Mouse (Mus musculus) hindbrain, postnatal 0 days (tissue): ENCODE data around the gene Gm7861. TPM values are rescaled to one million over a fixed set of nuclear protein-coding genes. Genes with fewer than 3 reads are reported as not detected.
"Not testable (repeated sequence)": the region's sequence is repeated elsewhere in the genome, so short reads cannot be mapped to it uniquely, and the experiment has no call there.

Experiments
- ATAC-seq: fragments of 200-750 bp; cut with Nextera tagmentation; 2 replicates; pipeline ENCODE4 v1.8.0; 2017; ENCODE audit warnings: mild to moderate bottlenecking, moderate TSS enrichment, moderate library complexity
- DNase-seq: peaks from one replicate; pipeline ENCODE4 v3.0.0-alpha.2; 2015; ENCODE audit warnings: low spot score
- H3K27ac ChIP-seq: fragments of 300-500 bp; sonication (generic); 2 replicates; pipeline ENCODE4 v1.5.1; 2014; ENCODE audit warnings: mild to moderate bottlenecking
- H3K27me3 ChIP-seq: fragments of 300-500 bp; sonication (generic); 2 replicates; pipeline ENCODE4 v1.6.1; 2014; ENCODE audit warnings: low read length, mixed read lengths; ENCODE audit not compliant: insufficient read depth
- H3K36me3 ChIP-seq: fragments of 300-500 bp; sonication (generic); 2 replicates; pipeline ENCODE4 v1.6.1; 2014; ENCODE audit warnings: low read length, mixed read lengths; ENCODE audit not compliant: insufficient read depth
- H3K4me1 ChIP-seq: fragments of 300-500 bp; sonication (generic); 2 replicates; pipeline ENCODE4 v1.6.1; 2014; ENCODE audit warnings: antibody characterized with exemption, low read length, mixed read lengths; ENCODE audit not compliant: insufficient read depth
- H3K4me2 ChIP-seq: fragments of 300-500 bp; sonication (generic); 2 replicates; pipeline ENCODE4 v1.6.1; 2014; ENCODE audit warnings: low read depth, mild to moderate bottlenecking, low read length, moderate library complexity, mixed read lengths
- H3K4me3 ChIP-seq: fragments of 300-500 bp; sonication (generic); 2 replicates; pipeline ENCODE4 v1.5.1; 2014; ENCODE audit warnings: low read length
- H3K9ac ChIP-seq: fragments of 300-500 bp; sonication (generic); replicated peaks from 2 replicates; pipeline ENCODE4 v1.6.1; 2014; ENCODE audit warnings: mild to moderate bottlenecking, low read length, moderate library complexity, mixed read lengths
- H3K9me3 ChIP-seq: fragments of 300-500 bp; sonication (generic); 2 replicates; pipeline ENCODE4 v1.6.1; 2016; ENCODE audit warnings: low read length, mixed read lengths
- WGBS: fragments of 180-500 bp; shearing (Covaris S2); extraction: QIAGEN DNeasy Blood & Tissue Kit; methylation state at CpG from one replicate; pipeline ENCODE4 v1.1.7; 2014; 5-methylcytosine and 5-hydroxymethylcytosine counted together
- polyA plus RNA-seq: library from polyadenylated mRNA; unstranded; fragments of >200 nt; fragmentation: Nextera tagmentation; extraction: Ambion mirVana; gene quantifications from 2 replicates; pipeline ENCODE4 v1.2.1, GENCODE M21; 2015
- total RNA-seq: library from RNA; depleted of rRNA; stranded (reverse); fragments of >200 nt; gene quantifications from 2 replicates; pipeline ENCODE4 v1.2.3, GENCODE M21; 2014; rRNA removed

Gene Gm7861
- total RNA-seq (not detected in 2 replicates), polyA plus RNA-seq (not detected in 2 replicates)

GRCm38 (mm10) chr8:21594408-21594807, at the start of gene Gm7861:
TSS of gene Gm7861 (minus strand) at chr8:21594508.
- not testable (repeated sequence) for H3K4me2 ChIP-seq, DNase-seq, H3K9ac ChIP-seq, H3K27me3 ChIP-seq, H3K9me3 ChIP-seq, H3K4me3 ChIP-seq, H3K4me1 ChIP-seq, ATAC-seq, H3K27ac ChIP-seq, H3K36me3 ChIP-seq
- no CpG with 5 or more reads among the region's 1 CpGs for WGBS

GRCm38 (mm10) chr8:21617883-21618282, 23.6 kb upstream of the Gm7861 start, which contains the start of gene Defa26:
TSS of gene Defa26 (plus strand) at chr8:21618183.
- H3K9me3 ChIP-seq, ATAC-seq, DNase-seq, H3K9ac ChIP-seq, H3K4me1 ChIP-seq, H3K4me2 ChIP-seq, H3K4me3 ChIP-seq, H3K36me3 ChIP-seq, H3K27me3 ChIP-seq, H3K27ac ChIP-seq: not testable (repeated sequence)
- no CpG with 5 or more reads among the region's 1 CpGs for WGBS

- H3K27ac ChIP-seq, H3K9me3 ChIP-seq, H3K9ac ChIP-seq, H3K36me3 ChIP-seq, H3K4me1 ChIP-seq, ATAC-seq, H3K27me3 ChIP-seq, H3K4me2 ChIP-seq, H3K4me3 ChIP-seq, DNase-seq: not testable (repeated sequence)
- no CpG with 5 or more reads among the region's 1 CpGs for WGBS
Measured at GRCm38 (mm10) chr8:21582706-21583105, 11.6 kb downstream of the Gm7861 start, which contains the start of gene Defa28. TSS of gene Defa28 (plus strand) at chr8:21583006.

GRCm38 (mm10) chr8:21565086-21565485, 29.2 kb downstream of the Gm7861 start, which contains the start of gene Defa37:
TSS of gene Defa37 (plus strand) at chr8:21565386.
- no CpG with 5 or more reads among the region's 1 CpGs for WGBS
- H3K4me1 ChIP-seq, H3K27me3 ChIP-seq, H3K9me3 ChIP-seq, DNase-seq, ATAC-seq, H3K27ac ChIP-seq, H3K4me2 ChIP-seq, H3K36me3 ChIP-seq, H3K9ac ChIP-seq, H3K4me3 ChIP-seq: not testable (repeated sequence)

Other genes with a start within 250 kb of the Gm7861 start
- not detected in 2 replicates for gene Defa2, start 216.0 kb downstream of the Gm7861 start, total RNA-seq
- not detected in 2 replicates for gene Defa2, start 216.0 kb downstream of the Gm7861 start, polyA plus RNA-seq
- gene Defa33, start 202.7 kb downstream of the Gm7861 start, total RNA-seq: not detected in 2 replicates
- not detected in 2 replicates for gene Defa33, start 202.7 kb downstream of the Gm7861 start, polyA plus RNA-seq
- gene Defa36, start 167.1 kb downstream of the Gm7861 start, total RNA-seq: not detected in 2 replicates
- not detected in 2 replicates for gene Defa36, start 167.1 kb downstream of the Gm7861 start, polyA plus RNA-seq
- gene Gm7849, start 137.9 kb downstream of the Gm7861 start, total RNA-seq: not detected in 2 replicates
- not detected in 2 replicates for gene Gm7849, start 137.9 kb downstream of the Gm7861 start, polyA plus RNA-seq
- not detected in 2 replicates for gene Defa20, start 85.2 kb downstream of the Gm7861 start, total RNA-seq
- gene Defa20, start 85.2 kb downstream of the Gm7861 start, polyA plus RNA-seq: not detected in 2 replicates
- gene Defa32, start 65.5 kb downstream of the Gm7861 start, total RNA-seq: not detected in 2 replicates
- not detected in 2 replicates for gene Defa32, start 65.5 kb downstream of the Gm7861 start, polyA plus RNA-seq
- not detected in 2 replicates for gene Defa37, start 29.1 kb downstream of the Gm7861 start, total RNA-seq
- gene Defa37, start 29.1 kb downstream of the Gm7861 start, polyA plus RNA-seq: not detected in 2 replicates
- not detected in 2 replicates for gene Defa28, start 11.5 kb downstream of the Gm7861 start, total RNA-seq
- not detected in 2 replicates for gene Defa28, start 11.5 kb downstream of the Gm7861 start, polyA plus RNA-seq
- gene Defa26, start 23.7 kb upstream of the Gm7861 start, total RNA-seq: not detected in 2 replicates
- gene Defa26, start 23.7 kb upstream of the Gm7861 start, polyA plus RNA-seq: not detected in 2 replicates
- gene Defa17, start 61.3 kb upstream of the Gm7861 start, total RNA-seq: not detected in 2 replicates
- gene Defa17, start 61.3 kb upstream of the Gm7861 start, polyA plus RNA-seq: not detected in 2 replicates
- gene Defa34, start 71.3 kb upstream of the Gm7861 start, total RNA-seq: not detected in 2 replicates
- gene Defa34, start 71.3 kb upstream of the Gm7861 start, polyA plus RNA-seq: not detected in 2 replicates
- gene AY761184, start 109.1 kb upstream of the Gm7861 start, total RNA-seq: not detected in 2 replicates
- not detected in 2 replicates for gene AY761184, start 109.1 kb upstream of the Gm7861 start, polyA plus RNA-seq
- not detected in 2 replicates for gene Defa24, start 140.0 kb upstream of the Gm7861 start, total RNA-seq
- gene Defa24, start 140.0 kb upstream of the Gm7861 start, polyA plus RNA-seq: not detected in 2 replicates
- not detected in 2 replicates for gene Defb50, start 229.0 kb upstream of the Gm7861 start, total RNA-seq
- not detected in 2 replicates for gene Defb50, start 229.0 kb upstream of the Gm7861 start, polyA plus RNA-seq
- not detected in 2 replicates for gene Defb2, start 245.4 kb upstream of the Gm7861 start, total RNA-seq
- gene Defb2, start 245.4 kb upstream of the Gm7861 start, polyA plus RNA-seq: not detected in 2 replicates